Mouse (Mus musculus) left cerebral cortex, postnatal 25 days (tissue): ENCODE data around the gene Tmem132d. TPM values are rescaled to one million over a fixed set of nuclear protein-coding genes. Genes with fewer than 3 reads are reported as not detected.
"Not testable (repeated sequence)": the region's sequence is repeated elsewhere in the genome, so short reads cannot be mapped to it uniquely, and the experiment has no call there.

Source experiments
- DNase-seq, 2 experiments: peaks; one replicate each; pipeline ENCODE4 v3.0.0; 2022; ENCODE audit warnings: low spot score in 2 of 2, mixed read lengths in 1 of 2
- intact Hi-C: fragments of 180-260 bp; cut with DNase I; formaldehyde crosslinking; loops from one replicate; pipeline ENCODE4 v1.15.1; 2025
- total RNA-seq, 2 experiments: library from RNA; stranded (reverse); gene quantifications; 2 replicates each; pipeline ENCODE4 v1.2.3; 2021

Tmem132d gene
- total RNA-seq, 2 experiments from 2014 or later, result 49.4 to 59.1 TPM

- peak; percentile 28 to 79 for DNase-seq
- intact Hi-C loops, result loop anchor here (10.0 kb wide), 1 partner anchor 166 kb away; no protein-coding TSS in a partner anchor
These were observed 442.1 kb downstream of the Tmem132d start for GRCm38 (mm10) chr5:127990826-127991225.

GRCm38 (mm10) chr5:127980003-127980358, 452.9 kb downstream of the Tmem132d start:
- intact Hi-C loops, DNase-seq: not testable (repeated sequence)

GRCm38 (mm10) chr5:127979329-127980002, 453.4 kb downstream of the Tmem132d start:
- DNase-seq, result no peak
- intact Hi-C loops, result no loop called here

- intact Hi-C loops, result no loop called here
- DNase-seq, result no peak
These were observed 456.2 kb downstream of the Tmem132d start for GRCm38 (mm10) chr5:127976661-127977060.

GRCm38 (mm10) chr5:127965700-127966099, 467.2 kb downstream of the Tmem132d start:
- intact Hi-C loops, result no loop called here
- no peak for DNase-seq

DNA sequence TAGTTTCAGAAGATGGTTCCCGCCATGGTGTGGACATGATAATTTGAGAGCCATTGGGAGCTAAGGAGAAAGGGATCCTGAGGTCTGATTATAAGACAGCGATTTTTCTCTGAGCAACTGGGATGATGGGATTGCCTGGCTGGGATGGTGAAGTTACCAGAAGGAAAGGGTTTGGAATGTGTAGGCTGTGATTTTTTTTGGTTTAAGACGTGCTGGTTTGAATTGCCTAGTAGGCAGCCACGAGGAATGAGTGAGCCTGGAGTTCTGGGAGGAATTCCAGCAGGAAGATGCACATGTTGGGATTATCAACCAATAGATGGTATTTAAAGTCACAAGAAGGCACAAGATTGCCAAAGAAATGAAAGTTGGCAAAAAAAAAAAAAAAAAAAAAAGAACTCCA, 470.2 kb downstream of the Tmem132d start:
- intact Hi-C loops, result loop anchor here (5.0 kb wide), 1 partner anchor 130 kb away; no protein-coding TSS in a partner anchor
- DNase-seq, result peak in 1 of 2 experiments; percentile 79

DNA sequence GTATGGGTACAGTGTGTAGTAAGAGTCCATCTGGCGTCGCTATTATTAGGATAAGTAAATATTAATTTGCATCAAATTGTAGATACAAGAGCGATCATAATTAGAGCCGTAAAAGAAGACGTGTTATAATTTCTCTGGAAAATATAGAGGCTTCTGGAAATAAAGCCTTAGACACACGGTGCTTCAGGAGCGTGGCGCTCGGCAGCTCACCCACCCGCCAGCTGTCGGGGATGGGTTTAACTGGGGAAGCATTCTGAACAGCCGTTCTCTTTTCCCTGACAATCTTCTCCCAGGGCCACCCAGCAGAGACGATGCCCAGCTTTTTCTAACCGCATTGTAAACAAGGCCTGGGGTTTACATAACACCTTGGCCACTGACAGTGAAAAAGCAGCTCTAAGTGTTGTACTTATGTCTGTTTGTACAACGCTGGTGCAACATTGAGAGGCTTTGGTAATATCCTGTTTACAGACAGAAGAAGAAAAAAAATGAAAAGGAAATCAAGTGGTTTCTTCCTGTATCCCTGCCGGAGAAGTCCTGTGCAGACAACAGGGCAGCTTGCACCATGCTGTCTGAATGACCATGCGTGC, 476.3 kb downstream of the Tmem132d start:
- DNase-seq, result peak; percentile 75 to 95

GRCm38 (mm10) chr5:127954231-127954790, 478.6 kb downstream of the Tmem132d start:
- peak; percentile 22 to 64 for DNase-seq
- intact Hi-C loops, result loop anchor here (10.0 kb wide), 2 partner anchors 250 to 480 kb away; partner anchors contain the start of gene Tmem132d

More for the DNA sequence above, 476.3 kb downstream of the Tmem132d start:
- intact Hi-C loops, result loop anchor here (2.0 to 10.0 kb wide), 7 partner anchors 40 to 478 kb away; partner anchors contain the start of gene Tmem132d

- intact Hi-C loops, result loop anchor here (10.0 kb wide), 2 partner anchors 252 to 482 kb away; partner anchors contain the start of gene Tmem132d
- DNase-seq, result no peak
These were observed 480.1 kb downstream of the Tmem132d start for GRCm38 (mm10) chr5:127952800-127953199.

GRCm38 (mm10) chr5:127950574-127950973, 482.3 kb downstream of the Tmem132d start:
- intact Hi-C loops, result loop anchor here (10.0 kb wide), 2 partner anchors 254 to 484 kb away; partner anchors contain the start of gene Tmem132d
- no peak for DNase-seq

DNA sequence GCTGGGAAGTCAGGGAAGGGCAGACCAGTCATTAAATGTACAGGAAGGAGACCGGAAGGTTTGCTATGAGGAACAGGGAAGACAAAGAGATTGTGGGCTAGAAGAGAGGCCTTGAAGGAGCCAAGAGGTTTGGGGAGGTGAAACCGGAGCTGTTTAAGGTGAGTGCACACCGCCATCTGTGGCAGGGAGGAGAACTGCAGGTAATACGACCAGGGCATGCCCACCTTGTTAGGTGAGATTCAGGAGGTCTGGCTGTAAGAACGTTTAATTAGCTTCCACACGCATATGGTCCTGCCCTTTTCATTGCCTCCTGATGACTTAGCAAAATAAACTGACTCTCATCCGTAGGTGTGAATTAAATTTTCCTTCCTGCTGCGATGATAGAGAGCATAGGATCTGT, 485.6 kb downstream of the Tmem132d start:
- no peak for DNase-seq
- intact Hi-C loops, result no loop called here

DNA sequence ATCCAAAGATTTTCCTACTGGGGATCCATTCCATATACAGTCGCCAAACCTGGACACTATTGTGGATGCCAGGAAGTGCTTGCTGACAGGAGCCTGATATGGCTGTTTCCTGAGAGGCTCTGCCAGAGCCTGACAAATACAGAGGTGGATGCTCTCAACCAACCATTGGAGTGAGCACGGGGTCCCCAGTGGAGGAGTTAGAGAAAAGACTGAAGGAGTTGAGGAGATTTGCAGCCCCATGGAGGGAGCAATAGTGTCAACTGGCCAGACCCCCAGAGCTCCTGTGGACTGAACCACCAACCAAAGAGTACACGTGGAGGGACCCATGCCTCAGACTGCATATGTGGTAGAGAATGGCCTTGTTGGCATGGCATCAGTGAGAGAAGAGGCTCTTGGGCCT, 490.7 kb downstream of the Tmem132d start:
- DNase-seq, intact Hi-C loops: not testable (repeated sequence)

DNA sequence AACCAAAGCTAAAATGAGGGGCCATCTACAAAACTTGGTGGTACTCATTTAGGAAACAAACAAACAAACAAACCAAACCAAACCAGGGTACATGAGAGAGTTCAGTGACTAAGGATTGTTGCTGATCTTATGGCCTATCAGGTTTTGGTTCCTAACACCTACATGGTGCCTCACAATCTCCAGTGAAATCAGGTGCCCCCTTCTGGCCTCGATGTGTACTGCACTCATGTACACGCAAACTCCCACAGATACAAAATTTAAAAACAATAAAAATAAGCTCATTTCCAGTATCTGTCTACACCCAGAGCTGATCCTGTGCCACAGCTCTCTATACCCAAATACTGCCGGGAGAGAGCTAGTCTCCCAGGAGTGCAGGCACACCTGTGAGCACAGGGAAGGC, 495.0 kb downstream of the Tmem132d start:
- intact Hi-C loops, result no loop called here
- no peak for DNase-seq

DNA sequence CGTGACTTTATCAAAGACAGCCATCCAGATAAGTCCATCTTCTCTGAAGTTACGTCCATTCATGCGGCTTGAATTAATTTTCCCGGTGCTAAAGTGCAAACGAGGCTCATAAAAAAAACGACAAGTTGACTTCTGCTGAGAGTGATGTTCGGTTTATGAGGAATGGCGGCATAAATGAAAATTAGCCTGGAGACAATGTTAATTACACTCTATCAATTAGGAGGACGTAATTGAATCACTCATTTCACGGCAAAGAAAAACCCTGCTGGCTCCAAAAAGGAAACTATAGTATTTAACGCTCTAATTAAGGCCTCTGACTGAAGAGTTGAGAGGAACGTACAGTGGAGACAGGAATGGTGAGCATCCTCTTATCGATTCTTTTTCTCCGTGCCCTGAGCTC, 503.2 kb downstream of the Tmem132d start:
- no peak for DNase-seq
- intact Hi-C loops, result no loop called here

- intact Hi-C loops, result no loop called here
- DNase-seq, result no peak
These were observed 506.2 kb downstream of the Tmem132d start for GRCm38 (mm10) chr5:127926686-127927085.

GRCm38 (mm10) chr5:127924106-127924505, 508.8 kb downstream of the Tmem132d start:
- DNase-seq, result no peak
- intact Hi-C loops, result no loop called here

DNA sequence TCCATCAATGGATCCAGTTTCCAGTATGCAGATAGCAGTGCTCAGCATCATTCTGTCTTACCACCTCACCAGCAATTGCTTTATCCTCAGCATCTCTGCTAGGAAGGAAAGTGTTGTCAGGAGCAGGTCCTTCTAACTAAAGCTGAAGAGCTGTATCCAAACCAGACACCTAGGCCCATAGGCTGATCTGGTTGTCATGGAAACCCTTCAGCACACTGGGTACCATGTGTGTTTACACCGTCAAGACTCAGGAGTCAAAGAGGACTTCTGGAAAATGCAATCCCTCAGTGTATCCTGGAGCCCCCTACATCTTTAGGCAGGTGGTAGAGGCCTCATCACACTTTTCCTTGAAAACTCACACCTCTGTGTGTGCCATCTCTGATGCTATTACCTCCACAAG, 513.7 kb downstream of the Tmem132d start:
- intact Hi-C loops, result no loop called here
- no peak for DNase-seq

GRCm38 (mm10) chr5:127918376-127918775, 514.5 kb downstream of the Tmem132d start:
- DNase-seq, result no peak
- intact Hi-C loops, result no loop called here

DNA sequence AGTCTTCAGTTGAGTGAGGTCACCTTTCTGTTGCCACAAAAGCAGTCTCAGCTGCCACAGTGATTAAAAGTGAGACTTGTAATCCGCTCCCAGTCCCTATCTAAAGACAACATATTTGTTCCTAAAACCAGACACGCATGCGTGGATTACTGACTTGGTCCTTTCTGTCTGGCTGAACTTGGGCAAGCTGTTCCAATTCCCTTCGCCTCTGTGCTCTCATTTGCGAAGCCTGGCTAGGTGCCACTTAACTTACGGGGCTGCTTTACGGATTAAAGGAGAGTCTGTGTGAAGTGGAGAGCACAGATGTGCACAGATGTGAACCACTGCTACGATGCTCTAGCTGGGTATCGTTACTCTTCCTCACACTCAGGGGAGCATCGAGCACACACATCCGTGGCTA, 518.7 kb downstream of the Tmem132d start:
- intact Hi-C loops, result no loop called here
- no peak for DNase-seq

DNA sequence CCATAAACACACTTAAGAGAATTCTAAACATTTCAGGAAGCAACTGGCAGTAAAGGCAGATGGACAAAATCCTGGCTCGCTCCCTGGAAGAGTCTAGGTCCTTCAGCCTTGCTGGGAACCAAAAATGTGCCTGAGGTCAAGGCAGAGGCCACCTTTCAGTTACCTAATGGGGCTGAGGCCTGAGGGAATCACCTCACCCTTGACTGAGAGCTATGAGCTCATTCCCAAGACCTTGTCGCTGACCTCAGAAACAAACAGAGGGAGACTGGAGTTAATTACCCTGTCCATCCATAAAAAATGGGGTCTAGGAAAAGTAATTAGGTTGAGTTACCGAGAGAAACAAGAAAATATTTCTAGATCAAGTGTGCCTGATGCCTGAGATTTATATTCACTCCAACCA, 521.3 kb downstream of the Tmem132d start:
- no peak for DNase-seq
- intact Hi-C loops, result no loop called here

- no peak for DNase-seq
- intact Hi-C loops, result no loop called here
These were observed 522.5 kb downstream of the Tmem132d start for GRCm38 (mm10) chr5:127910356-127910755.
